Mouse (Mus musculus) frontal cortex, adult 2 months (tissue): ENCODE measurements around the gene Sptbn4. TPM values are rescaled to one million over a fixed set of nuclear protein-coding genes. Genes with fewer than 3 reads are reported as not detected.

Source experiments
- DNase-seq, 2 experiments: peaks; one replicate each; pipeline ENCODE4 v3.0.0; 2022; ENCODE audit warnings: low spot score in 1 of 2; ENCODE audit errors: extremely low spot score in 1 of 2
- polyA plus RNA-seq: library from polyadenylated mRNA; depleted of rRNA; stranded (reverse); fragments of >200 nt; gene quantifications from 2 replicates; pipeline ENCODE4 v1.2.3, GENCODE M21; 2012

The Sptbn4 gene
- polyA plus RNA-seq, 1 experiment: 135 TPM

- peak in 1 of 2 experiments; percentile 14 for DNase-seq
These were observed 9.9 kb downstream of the Sptbn4 start for GRCm38 (mm10) chr7:27437544-27437943.

GRCm38 (mm10) chr7:27433794-27434193 is 13.7 kb downstream of the Sptbn4 start:
- no peak for DNase-seq

GRCm38 (mm10) chr7:27433349-27433748 is 14.1 kb downstream of the Sptbn4 start:
- DNase-seq: no peak

- DNase-seq: no peak
These were observed 18.4 kb downstream of the Sptbn4 start for GRCm38 (mm10) chr7:27429135-27429534.

GRCm38 (mm10) chr7:27428002-27428401 is 19.5 kb downstream of the Sptbn4 start:
- no peak for DNase-seq

- no peak for DNase-seq
These were observed 20.1 kb downstream of the Sptbn4 start for GRCm38 (mm10) chr7:27427387-27427786.

- DNase-seq: no peak
These were observed 23.7 kb downstream of the Sptbn4 start for GRCm38 (mm10) chr7:27423556-27424326.

- no peak for DNase-seq
These were observed 28.4 kb downstream of the Sptbn4 start for GRCm38 (mm10) chr7:27419101-27419500.

GRCm38 (mm10) chr7:27417151-27417550 is 30.3 kb downstream of the Sptbn4 start:
- DNase-seq: peak in 1 of 2 experiments; percentile 42

GRCm38 (mm10) chr7:27408379-27409176 is 38.9 kb downstream of the Sptbn4 start:
- DNase-seq: peak in 1 of 2 experiments; percentile 51

- DNase-seq: no peak
These were observed 39.7 kb downstream of the Sptbn4 start for GRCm38 (mm10) chr7:27407816-27408215.

GRCm38 (mm10) chr7:27406481-27406880 is 41.0 kb downstream of the Sptbn4 start:
- DNase-seq: no peak

GRCm38 (mm10) chr7:27404203-27404942 is 43.1 kb downstream of the Sptbn4 start:
- no peak for DNase-seq

- DNase-seq: peak; percentile 58 to 86
These were observed 44.8 kb downstream of the Sptbn4 start for GRCm38 (mm10) chr7:27402675-27403074.

GRCm38 (mm10) chr7:27400545-27400944 is 46.9 kb downstream of the Sptbn4 start:
- peak in 1 of 2 experiments; percentile 53 for DNase-seq

GRCm38 (mm10) chr7:27397048-27397949 is 50.2 kb downstream of the Sptbn4 start:
- DNase-seq: peak; percentile 58 to 84

GRCm38 (mm10) chr7:27396184-27397047 is 51.1 kb downstream of the Sptbn4 start:
- DNase-seq: peak in 1 of 2 experiments; percentile 43

- peak in 1 of 2 experiments; percentile 47 for DNase-seq
These were observed 51.8 kb downstream of the Sptbn4 start for GRCm38 (mm10) chr7:27395521-27396183.
